Mouse (Mus musculus) A20 (cell line): ENCODE results near the gene Dlg1.

Source experiments
- DNase-seq: peaks from one replicate; pipeline ENCODE4 v3.0.0-alpha.2; 2011; ENCODE audit warnings: low read depth, low spot score

Gene Dlg1

DNA sequence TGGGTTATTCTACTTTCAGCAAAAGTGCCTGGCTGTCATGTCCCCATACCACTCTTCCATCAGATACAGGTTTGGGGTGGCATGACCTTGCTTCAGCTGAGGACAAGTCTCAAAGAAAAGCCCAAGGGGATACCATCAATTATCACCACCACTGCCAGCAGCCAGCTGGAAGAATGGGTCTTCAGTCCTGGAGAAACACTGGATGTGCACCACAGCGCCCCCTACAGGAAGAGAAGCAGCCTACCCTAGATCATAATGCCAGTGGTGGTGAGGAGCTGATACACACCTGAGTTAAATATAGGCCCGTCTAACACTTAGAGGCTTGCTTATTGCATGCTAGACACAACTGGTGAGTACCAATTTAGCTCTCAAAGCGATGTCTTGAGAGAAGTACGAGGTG is 242.1 kb downstream of the Dlg1 start:
- DNase-seq, result peak; percentile 17

DNA sequence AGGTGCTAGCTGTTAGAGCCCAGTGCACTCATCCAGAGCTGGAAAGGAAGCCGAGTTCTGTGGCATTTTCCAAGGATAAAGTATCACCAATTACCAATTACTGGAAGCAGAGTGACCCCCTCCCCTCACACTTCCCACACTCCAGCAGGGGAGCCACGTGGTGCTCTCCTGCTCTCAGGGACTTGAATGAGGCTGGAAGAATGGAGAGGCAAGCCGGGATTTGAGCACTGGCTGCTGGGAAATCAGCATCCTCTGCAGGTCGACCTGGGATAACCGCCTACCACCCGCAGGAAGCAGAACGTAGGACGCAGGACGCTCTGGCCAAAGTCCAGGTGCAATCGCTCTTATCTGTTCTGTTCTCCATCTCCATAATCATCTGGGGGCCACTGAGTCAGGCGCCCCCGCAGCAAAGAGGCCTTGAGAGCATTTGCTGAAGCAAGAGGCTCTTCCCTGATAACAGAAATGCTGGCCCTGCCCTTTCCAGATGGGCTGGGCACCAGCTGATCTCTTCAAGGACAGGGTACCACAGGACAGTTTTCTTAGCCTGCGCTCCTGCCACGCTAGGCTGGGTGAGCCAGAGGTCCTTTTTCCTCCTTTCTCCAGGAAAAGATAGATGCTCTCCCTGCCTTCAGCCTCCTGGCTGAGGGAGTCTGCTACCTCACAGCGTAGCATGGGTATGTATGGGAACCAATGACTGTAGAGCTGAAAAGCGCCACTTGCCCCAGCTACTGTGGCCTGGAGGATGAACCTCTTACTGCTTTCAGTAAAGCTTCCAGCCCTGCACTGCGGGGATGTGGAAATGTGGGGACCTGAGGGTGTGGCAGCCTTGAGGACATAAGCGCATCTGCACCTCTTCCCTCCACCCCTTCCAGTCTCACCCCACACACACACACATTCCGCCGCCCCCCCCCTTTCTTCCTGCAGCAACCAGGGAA is 242.9 kb downstream of the Dlg1 start:
- DNase-seq, result no peak

DNA sequence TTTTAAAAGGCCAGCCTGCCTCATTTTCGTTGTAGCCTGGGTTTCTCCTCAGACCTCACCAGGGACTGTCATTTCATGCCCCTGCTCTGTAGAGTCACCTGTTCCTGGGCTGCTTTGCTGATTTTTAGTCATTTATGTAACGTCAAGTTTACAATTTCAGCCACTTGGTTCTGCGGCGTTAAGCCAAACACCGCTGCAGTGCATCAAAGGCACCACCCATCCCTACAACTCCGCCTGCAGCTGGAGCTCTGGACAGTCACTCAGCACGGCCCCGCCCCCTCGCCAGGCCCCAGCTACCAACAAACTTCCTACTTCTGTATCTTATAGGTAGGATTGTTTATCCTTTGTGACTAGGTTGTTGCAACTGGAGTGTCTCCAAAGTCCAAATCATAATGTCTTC is 243.7 kb downstream of the Dlg1 start:
- DNase-seq, result peak; percentile 57

DNA sequence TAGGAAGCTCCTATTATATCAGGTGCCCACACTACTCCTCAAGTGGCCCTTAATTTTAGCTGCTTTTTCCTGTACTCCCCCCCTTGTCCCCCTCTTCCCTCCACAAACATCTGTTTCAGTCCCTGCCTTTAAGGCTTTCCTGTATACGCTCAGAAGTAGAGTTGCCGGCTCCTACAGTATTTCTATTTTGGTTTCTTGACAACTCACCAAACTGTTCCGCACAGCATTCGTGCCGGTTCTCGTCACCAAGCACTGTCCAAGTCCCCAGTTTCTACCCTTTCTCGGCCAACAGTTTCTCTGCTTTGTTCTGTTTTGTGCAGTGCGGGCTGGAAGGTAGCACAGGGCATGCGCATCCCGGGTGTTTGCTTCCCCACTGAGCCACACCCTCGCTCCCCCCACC is 245.7 kb downstream of the Dlg1 start:
- no peak for DNase-seq

DNA sequence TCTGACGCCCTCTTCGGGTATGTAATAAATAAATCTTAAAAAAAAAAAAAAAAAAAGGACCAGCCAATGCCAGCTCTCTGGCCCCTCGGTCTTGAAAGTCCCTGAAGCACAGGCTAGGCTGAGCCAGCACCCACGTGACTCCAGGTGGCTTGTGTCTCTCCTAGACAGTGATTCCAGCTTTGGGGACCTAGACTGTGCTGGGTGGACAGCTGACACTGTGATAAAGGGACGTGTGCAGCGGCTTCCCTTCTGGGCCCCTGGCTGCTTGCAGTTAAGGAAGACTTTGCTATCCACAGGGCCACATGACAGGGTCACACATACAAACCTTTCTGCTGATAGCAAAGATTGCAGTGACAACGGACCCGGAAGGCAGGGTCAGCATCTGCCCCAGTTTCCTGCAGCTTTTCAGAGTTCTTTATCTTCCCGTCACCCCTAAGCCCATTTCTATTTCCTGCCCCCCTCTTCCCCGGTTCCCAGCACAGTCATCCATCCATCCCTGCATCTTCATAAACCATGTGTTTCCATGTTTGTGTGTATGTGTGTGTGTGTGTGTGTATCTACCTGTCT is 247.1 kb downstream of the Dlg1 start:
- DNase-seq, result no peak

DNA sequence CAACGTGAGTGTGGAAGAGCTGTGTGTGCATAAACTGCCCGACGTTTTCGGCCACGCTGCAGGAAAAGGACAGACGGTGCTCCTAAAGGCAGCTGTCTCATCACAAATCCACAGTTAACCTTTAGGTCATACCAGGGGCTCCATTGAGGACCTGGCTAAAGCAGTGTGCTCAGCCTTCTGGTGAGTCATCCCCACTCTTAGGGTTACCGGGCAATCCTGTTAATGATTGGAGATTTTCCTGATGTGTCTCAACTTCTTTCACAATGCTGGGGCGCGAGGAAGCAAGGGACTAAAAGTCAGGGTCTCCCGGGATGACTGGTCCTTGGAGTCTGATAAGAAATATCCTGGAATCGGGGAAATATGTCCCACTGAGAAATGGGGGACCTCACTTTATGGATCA is 254.5 kb downstream of the Dlg1 start:
- DNase-seq, result no peak

DNA sequence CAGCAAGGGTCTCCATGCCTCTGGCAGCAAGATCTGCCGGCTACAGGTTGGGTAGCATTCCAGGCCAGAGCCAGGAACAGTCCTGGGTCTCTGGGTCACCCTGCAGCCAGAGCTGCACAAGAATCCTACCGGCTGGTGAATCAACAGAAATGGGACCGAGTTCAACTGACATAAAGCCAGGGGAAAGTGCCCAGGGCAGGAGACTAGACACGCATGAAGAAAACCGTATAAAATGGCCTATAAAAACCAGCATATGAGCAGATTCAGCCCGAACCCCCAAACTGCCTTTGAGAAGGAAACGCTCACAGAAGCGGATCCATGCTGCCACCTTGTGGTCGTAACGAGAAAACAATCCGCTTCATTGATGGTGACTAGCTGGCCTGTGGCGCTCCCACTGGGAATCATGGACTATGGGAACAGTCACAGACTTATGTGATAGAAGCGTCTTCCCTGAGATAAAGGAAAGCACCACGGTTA is 255.0 kb downstream of the Dlg1 start:
- peak; percentile 77 for DNase-seq

DNA sequence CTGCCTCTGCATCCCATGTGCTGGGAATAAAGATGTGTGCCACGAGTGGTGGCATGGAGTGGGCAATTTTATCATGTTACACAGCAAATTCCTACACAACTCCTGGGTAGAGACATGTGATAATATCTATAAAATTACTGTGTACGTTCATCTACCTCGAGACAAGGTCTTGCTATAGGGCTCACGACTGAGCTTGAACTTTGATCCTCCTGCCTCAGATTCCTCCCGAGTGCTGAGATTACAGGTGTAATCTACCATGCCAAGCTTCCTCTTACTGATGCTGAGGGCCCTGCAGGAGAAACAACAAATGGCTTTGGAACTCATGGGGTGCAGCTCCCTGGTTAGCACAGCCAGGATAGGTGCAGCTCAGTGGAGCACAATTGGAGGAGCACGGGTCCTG is 261.1 kb downstream of the Dlg1 start:
- DNase-seq, result no peak
